Mouse (Mus musculus): Measurements from ENCODE around the gene Gpatch4.

GRCm38 (mm10) chr3:87998747-87999146 lies 44.2 kb upstream of the Gpatch4 start:
- TF ChIP-seq CTCF (IDR thresholded peaks at IDR 0.05; ENCODE audit: control insufficient read depth, insufficient read depth, insufficient read length): no peak
- TF ChIP-seq MYOD1 (IDR thresholded peaks at IDR 0.05; ENCODE audit: control insufficient read depth, insufficient read length, low read depth): no peak
- TF ChIP-seq USF1 (IDR thresholded peaks at IDR 0.05; ENCODE audit: low read depth): no peak

Data from C2C12 (cell line).